Mouse (Mus musculus) Patski (cell line): ENCODE results near the gene Itpr2. TPM values are rescaled to one million over a fixed set of nuclear protein-coding genes. Genes with fewer than 3 reads are reported as not detected.
A peak's percentile ranks its signal among the peaks of the same experiment; 100 is the strongest.

Experiments
- ATAC-seq: fragments of 100-300 bp; one replicate; pipeline ENCODE4 v1.8.0; 2021
- CTCF ChIA-PET: fragments of 350-600 bp; sonication (Branson Sonifier 250); formaldehyde crosslinking; loops from one replicate; lab custom pipeline; 2022; ENCODE audit warnings: inconsistent platforms; lab: Charles Lee
- POLR2A ChIA-PET: fragments of 350-600 bp; sonication (Branson Sonifier 250); formaldehyde crosslinking; loops from one replicate; lab custom pipeline; 2022; ENCODE audit warnings: antibody characterized with exemption, inconsistent platforms; lab: Charles Lee
- DNase-seq: peaks from one replicate; pipeline ENCODE4 v3.0.0-alpha.2; 2011; ENCODE audit warnings: low read depth, low spot score
- H3K27me3 ChIP-seq: fragments of 371-371 bp; one replicate; pipeline ENCODE4 v1.5.1; 2021
- CTCF ChIP-seq: fragments of 100-300 bp; IDR thresholded peaks from one replicate; pipeline ENCODE4 v1.5.1; 2021
- in situ Hi-C: fragments of 300-500 bp; cut with MboI; formaldehyde crosslinking; loops from 3 replicates; pipeline ENCODE4 v1.11.1; 2018; ENCODE audit warnings: low pct_unique_long_range_greater_than_20kb, mixed read lengths
- polyA plus RNA-seq: library from polyadenylated mRNA; unstranded; gene quantifications from one replicate; pipeline ENCODE4 v1.2.3, GENCODE M21; 2021

The Itpr2 gene
- polyA plus RNA-seq, 1 experiment from 2014 or later, result 12.7 TPM

DNA sequence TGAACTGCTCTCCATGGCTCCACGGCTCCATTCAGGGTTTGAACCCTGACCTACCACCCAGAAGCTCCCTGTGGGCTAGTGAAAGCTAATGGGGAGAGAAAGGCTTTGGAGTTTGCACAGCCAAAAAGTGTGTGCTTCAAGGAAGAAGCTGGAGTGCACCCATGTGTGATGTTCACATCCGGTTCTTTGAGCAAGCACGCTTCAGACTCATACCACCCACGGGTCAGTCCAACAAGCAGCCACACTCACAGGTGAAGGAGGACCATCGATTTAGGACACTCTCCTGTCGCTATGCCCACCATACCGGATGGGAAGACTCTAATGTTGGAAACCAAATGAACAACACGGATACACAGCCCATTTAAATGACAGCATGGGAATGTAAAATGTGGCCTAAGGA lies 9.5 kb upstream of the Itpr2 start:
- no peak for ATAC-seq
- DNase-seq, result no peak
- no peak for TF ChIP-seq CTCF
- CTCF ChIA-PET, result interaction anchor here (1.3 kb wide), 1 partner anchor 49 kb away, joined by 3 read pairs; no protein-coding TSS in a partner anchor
- POLR2A ChIA-PET, result no interaction called here
- in situ Hi-C loops, result no loop called here
- no peaks in the 10 kb centered on the region for H3K27me3 ChIP-seq

DNA sequence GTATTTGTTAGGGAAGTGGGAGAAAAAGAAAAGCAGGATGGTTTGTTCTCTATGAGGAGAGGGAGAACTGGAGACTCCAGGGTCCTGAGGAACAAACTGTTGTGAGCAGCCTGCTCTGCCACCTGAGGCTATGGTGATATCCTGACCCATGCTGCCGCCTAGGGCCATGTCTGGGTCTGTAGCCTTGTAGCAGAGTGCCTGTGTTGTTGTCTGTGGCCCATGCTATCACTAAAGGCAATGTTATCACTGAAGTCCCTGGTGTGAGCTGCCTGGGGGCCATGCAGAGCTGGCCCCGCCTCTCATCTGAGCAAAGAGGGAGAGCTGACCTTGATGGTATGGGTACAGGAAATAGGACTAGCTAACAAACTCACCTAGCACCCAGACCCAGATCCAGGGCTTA lies 7.9 kb upstream of the Itpr2 start:
- CTCF ChIA-PET, result no interaction called here

DNA sequence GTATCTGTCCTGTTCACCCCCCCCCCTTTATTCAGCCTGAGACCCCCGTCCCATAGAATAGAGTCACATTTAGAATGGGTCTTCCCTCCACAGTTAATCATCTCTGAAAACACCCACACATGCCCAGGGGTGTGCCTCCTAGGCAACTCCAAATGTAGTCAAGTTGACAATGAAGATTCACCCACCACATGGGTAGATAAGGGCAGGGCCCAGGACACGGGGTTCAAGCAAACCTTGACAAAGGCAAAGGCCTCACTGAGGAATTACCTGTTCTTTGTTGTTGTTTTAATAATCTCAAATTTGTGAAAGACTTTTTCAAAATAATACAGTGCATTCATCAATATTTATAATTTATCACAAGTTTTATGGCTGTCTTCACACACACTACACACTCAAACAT lies 2.4 kb upstream of the Itpr2 start:
- CTCF ChIA-PET, result no interaction called here
- TF ChIP-seq CTCF, result no peak
- POLR2A ChIA-PET, result no interaction called here
- ATAC-seq (no peak), DNase-seq (no peak)
- H3K27me3 ChIP-seq, result no peaks in the 10 kb centered on the region
- in situ Hi-C loops, result no loop called here

More for the DNA sequence above, 7.9 kb upstream of the Itpr2 start:
- in situ Hi-C loops, result no loop called here
- DNase-seq (no peak), ATAC-seq (no peak)
- no peak for TF ChIP-seq CTCF
- POLR2A ChIA-PET, result no interaction called here
- H3K27me3 ChIP-seq, result no peaks in the 10 kb centered on the region

DNA sequence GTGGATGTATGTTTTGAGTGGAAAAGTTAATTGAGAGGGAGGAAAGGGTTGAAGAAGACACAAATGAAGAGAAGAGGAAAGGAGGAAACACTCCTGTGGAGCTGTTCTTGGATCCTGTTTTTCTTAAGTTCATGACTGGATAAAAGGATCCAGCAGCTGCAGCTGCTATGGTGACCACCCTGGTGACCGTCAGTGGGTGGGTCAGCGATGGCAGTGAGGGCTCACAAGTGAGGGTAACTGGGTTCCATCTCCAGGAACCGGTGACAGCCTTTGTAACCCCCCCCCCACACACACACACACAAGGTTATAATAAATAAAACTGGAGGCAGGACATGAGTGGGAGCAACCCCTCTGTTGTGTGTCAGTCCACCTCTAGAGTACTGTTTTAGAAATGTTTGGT lies 833 bp upstream of the Itpr2 start:
- ChIA-PET CTCF (interaction anchor here (0.8 kb wide), 1 partner anchor 10 kb away, joined by 3 read pairs; no protein-coding TSS in a partner anchor), POLR2A (interaction anchor here (1.1 kb wide), 1 partner anchor 11 kb away, joined by 3 read pairs; no protein-coding TSS in a partner anchor)
- no peak for TF ChIP-seq CTCF
- no peak for ATAC-seq
- H3K27me3 ChIP-seq, result no peaks in the 10 kb centered on the region
- no peak for DNase-seq
- in situ Hi-C loops, result no loop called here

DNA sequence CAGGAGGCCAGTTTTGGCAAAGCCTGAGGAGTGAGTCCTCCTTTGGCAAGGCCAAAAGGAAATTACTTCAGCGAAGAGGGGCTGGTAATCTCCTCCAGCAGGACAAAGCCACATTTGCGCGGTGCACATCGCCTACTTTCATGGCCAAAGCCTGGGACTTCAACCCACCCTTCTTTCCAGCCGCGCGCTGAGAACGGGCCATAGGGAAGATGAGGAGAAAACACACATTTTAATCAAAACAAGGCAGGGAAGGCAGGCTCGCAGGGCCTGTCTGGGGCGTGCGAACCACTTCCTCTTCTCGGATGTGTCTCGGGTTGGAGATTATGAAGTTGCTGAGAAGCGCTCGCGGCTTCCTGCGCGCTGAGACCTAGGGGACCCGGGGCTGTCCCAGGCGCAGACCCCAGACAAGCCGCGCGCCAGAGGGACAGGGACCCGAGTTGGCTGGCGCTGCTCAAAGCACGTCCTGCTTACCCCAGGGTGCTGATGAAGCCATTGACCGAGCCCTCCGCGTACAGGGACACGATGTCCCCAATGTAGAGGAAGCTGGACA lies 632 bp downstream of the Itpr2 start:
- ChIA-PET POLR2A (interaction anchor here (0.7 to 1.1 kb wide), 2 partner anchors 10 to 12 kb away, joined by 3 read pairs; no protein-coding TSS in a partner anchor), CTCF (no interaction called here)
- no peaks in the 10 kb centered on the region for H3K27me3 ChIP-seq
- in situ Hi-C loops, result no loop called here
- no peak for TF ChIP-seq CTCF
- DNase-seq (no peak), ATAC-seq (peak; percentile 70)

- in situ Hi-C loops, result no loop called here
- ATAC-seq, result no peak
- POLR2A ChIA-PET, result no interaction called here
Observed at GRCm38 (mm10) chr6:146500771-146501170, 1.3 kb downstream of the Itpr2 start.

DNA sequence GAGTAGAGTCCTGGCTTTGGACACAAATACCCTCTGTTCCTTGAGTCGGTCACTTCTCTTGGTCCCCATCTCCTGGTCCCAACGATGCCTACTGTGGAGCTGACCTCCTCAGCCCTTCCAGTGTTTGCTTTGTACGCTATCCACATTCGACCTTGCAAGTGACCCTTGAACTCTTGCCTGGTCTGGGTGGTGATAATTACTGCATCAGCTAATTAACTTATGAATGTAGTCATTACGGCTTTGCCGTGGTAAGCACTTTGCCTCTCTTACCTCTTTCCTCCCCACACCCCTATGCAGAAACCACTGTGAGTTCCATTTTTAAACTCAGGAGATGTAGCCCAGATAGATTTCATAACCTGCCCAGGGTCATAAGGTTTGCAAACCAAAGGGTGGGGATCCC lies 1.8 kb downstream of the Itpr2 start:
- CTCF ChIA-PET, result no interaction called here
- no peak for TF ChIP-seq CTCF
- no peaks in the 10 kb centered on the region for H3K27me3 ChIP-seq
- POLR2A ChIA-PET, result no interaction called here
- in situ Hi-C loops, result no loop called here
- ATAC-seq (no peak), DNase-seq (no peak)

More at GRCm38 (mm10) chr6:146500771-146501170, 1.3 kb downstream of the Itpr2 start:
- DNase-seq, result no peak
- CTCF ChIA-PET, result no interaction called here
- TF ChIP-seq CTCF, result no peak
- no peaks in the 10 kb centered on the region for H3K27me3 ChIP-seq

DNA sequence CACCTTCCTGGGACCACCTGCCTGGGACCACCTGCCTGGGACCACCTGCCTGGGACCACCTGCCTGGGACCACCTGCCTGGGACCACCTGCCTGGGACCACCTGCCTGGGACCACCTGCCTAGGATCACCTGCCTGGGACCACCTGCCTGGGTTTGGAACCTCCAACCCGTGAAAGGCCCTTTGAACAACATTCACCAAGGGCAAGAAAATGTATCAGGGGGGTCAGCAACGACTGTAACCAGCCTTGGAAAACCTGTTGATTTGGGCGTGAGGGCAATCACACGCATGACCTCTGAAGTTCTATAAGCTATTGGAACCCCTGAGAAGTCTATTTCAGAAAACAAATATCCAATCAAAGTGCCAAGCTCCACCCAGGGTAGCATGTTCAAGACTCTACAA lies 2.5 kb downstream of the Itpr2 start:
- no peaks in the 10 kb centered on the region for H3K27me3 ChIP-seq
- in situ Hi-C loops, result no loop called here
- POLR2A ChIA-PET, result interaction anchor here (1.5 kb wide), 1 partner anchor 17 kb away, joined by 3 read pairs; no protein-coding TSS in a partner anchor
- TF ChIP-seq CTCF, result no peak
- CTCF ChIA-PET, result no interaction called here
- DNase-seq (no peak), ATAC-seq (no peak)

DNA sequence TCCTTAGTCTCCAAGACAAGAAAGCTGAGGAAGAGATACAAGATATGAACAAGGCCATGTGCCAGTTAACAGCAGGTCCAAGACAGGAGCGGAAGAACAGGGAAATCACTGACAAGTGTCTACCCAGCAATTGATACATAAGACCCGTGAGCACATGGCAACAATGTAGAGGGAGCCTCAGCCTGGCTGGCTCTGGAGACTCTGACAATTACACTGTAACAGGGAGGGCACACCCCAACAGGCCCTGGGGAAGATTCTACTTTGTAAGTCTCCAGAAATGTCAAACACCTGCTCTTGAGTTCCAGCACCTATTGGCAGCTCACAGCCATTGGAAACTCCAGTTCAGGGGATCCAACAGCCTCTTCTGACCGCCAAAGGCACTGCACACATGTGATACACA lies 3.6 kb downstream of the Itpr2 start:
- in situ Hi-C loops, result no loop called here
- ChIA-PET POLR2A (interaction anchor here (1.5 kb wide), 1 partner anchor 16 kb away, joined by 3 read pairs; no protein-coding TSS in a partner anchor), CTCF (interaction anchor here (1.2 kb wide), 1 partner anchor 32 kb away, joined by 3 read pairs; no protein-coding TSS in a partner anchor)
- no peaks in the 10 kb centered on the region for H3K27me3 ChIP-seq
- ATAC-seq (no peak), DNase-seq (no peak)
- TF ChIP-seq CTCF, result no peak

DNA sequence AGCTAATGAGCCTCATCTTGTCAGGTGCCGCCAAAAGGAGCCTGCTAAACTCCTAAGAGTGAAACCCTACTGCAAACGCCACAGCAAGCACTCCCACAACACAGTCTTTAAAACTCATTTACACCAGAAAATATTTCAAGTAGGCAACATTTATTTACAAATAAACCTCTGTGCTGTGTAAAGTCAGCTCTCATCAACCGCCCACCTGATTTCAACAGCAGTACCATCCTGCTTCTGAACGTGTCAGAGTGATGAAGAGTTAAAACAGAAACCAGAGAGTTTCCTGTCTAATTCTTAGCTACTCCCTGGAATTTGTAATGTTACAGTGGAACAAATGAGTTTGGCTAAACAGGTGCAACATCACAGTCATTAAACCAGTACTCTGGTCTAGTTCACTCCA lies 4.2 kb downstream of the Itpr2 start:
- ATAC-seq, result no peak
- POLR2A ChIA-PET, result interaction anchor here (0.6 to 1.5 kb wide), 2 partner anchors 15 to 55 kb away, joined by 3 read pairs; no protein-coding TSS in a partner anchor
- no peaks in the 10 kb centered on the region for H3K27me3 ChIP-seq
- no peak for DNase-seq
- in situ Hi-C loops, result no loop called here
- TF ChIP-seq CTCF, result no peak
- CTCF ChIA-PET, result interaction anchor here (1.2 kb wide), 1 partner anchor 32 kb away, joined by 3 read pairs; no protein-coding TSS in a partner anchor

- ATAC-seq (no peak), DNase-seq (no peak)
- no peaks in the 10 kb centered on the region for H3K27me3 ChIP-seq
- POLR2A ChIA-PET, result interaction anchor here (0.6 kb wide), 1 partner anchor 55 kb away, joined by 3 read pairs; no protein-coding TSS in a partner anchor
- CTCF ChIA-PET, result no interaction called here
- in situ Hi-C loops, result no loop called here
- TF ChIP-seq CTCF, result no peak
Observed at GRCm38 (mm10) chr6:146497435-146497834, 4.6 kb downstream of the Itpr2 start.
